Mouse (Mus musculus) intestine, embryonic 15.5 days (tissue): Measurements from ENCODE around the gene Ccl3. TPM values are rescaled to one million over a fixed set of nuclear protein-coding genes. Genes with fewer than 3 reads are reported as not detected.

Experiments used
- ATAC-seq: fragments of 200-750 bp; cut with Nextera tagmentation; 2 replicates; pipeline ENCODE4 v1.8.0; 2017; ENCODE audit warnings: moderate TSS enrichment, moderate library complexity
- H3K27ac ChIP-seq: fragments of 300-500 bp; sonication (generic); 2 replicates; pipeline ENCODE4 v1.5.1; 2015; ENCODE audit warnings: mild to moderate bottlenecking, inconsistent platforms
- H3K27me3 ChIP-seq: fragments of 300-500 bp; sonication (generic); replicated peaks from 2 replicates; pipeline ENCODE4 v1.6.1; 2015; ENCODE audit warnings: inconsistent platforms
- H3K36me3 ChIP-seq: fragments of 300-500 bp; sonication (generic); 2 replicates; pipeline ENCODE4 v1.6.1; 2015; ENCODE audit warnings: inconsistent platforms
- H3K4me1 ChIP-seq: fragments of 300-500 bp; sonication (generic); replicated peaks from 2 replicates; pipeline ENCODE4 v1.6.1; 2015; ENCODE audit warnings: inconsistent platforms
- H3K4me2 ChIP-seq: fragments of 300-500 bp; sonication (generic); replicated peaks from 2 replicates; pipeline ENCODE4 v1.6.1; 2015; ENCODE audit warnings: mild to moderate bottlenecking, inconsistent platforms
- H3K4me3 ChIP-seq: fragments of 300-500 bp; sonication (generic); replicated peaks from 2 replicates; pipeline ENCODE4 v1.5.1; 2015; ENCODE audit warnings: inconsistent platforms
- H3K9ac ChIP-seq: fragments of 300-500 bp; sonication (generic); 2 replicates; pipeline ENCODE4 v1.6.1; 2015; ENCODE audit warnings: inconsistent platforms
- H3K9me3 ChIP-seq: fragments of 300-500 bp; sonication (generic); 2 replicates; pipeline ENCODE4 v1.6.1; 2016; ENCODE audit warnings: inconsistent platforms
- WGBS: fragments of 180-500 bp; shearing (Covaris S2); methylation state at CpG from one replicate; pipeline ENCODE4 v1.1.7; 2015; 5-methylcytosine and 5-hydroxymethylcytosine counted together
- polyA plus RNA-seq: library from polyadenylated mRNA; unstranded; fragments of >200 nt; fragmentation: Nextera tagmentation; extraction: Ambion mirVana; gene quantifications from 2 replicates; pipeline ENCODE4 v1.2.1, GENCODE M21; 2015

Gene Ccl3
- 0.58 and 0.68 TPM in 2 replicates for polyA plus RNA-seq

DNA sequence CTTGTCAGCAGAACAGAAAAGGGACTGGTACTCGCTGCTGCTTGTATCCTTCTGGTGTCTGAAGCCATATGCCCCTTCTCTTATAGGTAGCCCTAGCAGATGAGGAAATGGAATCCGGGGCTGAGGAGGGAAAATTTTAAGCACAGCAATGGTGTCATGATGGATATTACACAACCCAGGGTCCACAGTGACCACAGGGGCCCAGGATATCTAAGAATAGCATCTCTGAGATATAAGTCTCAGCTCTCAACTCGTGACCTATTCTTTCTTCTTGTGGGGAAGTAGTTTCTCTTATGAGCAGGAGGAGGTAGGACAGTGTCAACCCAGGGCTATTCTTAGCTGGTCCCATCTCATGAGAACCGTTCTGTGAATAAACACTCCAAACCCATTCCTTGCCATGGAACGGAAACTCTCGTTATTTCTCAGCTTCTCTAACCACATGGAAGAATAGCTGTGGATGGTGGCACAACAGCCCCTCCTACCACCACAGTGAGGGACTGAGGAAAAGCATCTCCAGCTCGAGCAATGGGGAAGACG, at the start of gene Ccl3:
Ccl3 (minus strand) TSS at position 51 of the 537 bp plus-strand sequence.
- Histone ChIP-seq H3K36me3 (no peaks in the 10 kb centered on the region), H3K27me3 (no peaks in the 10 kb centered on the region), H3K4me3 (no peak within 1 kb of the TSS), H3K27ac (no peak within 1 kb of the TSS), H3K4me2 (no peak within 1 kb of the TSS), H3K9ac (no peak within 1 kb of the TSS), H3K9me3 (no peaks in the 10 kb centered on the region), H3K4me1 (no peaks in the 10 kb centered on the region)
- ATAC-seq: no peak
- WGBS: 77% methylated on average over 8 of the region's 8 CpGs

DNA sequence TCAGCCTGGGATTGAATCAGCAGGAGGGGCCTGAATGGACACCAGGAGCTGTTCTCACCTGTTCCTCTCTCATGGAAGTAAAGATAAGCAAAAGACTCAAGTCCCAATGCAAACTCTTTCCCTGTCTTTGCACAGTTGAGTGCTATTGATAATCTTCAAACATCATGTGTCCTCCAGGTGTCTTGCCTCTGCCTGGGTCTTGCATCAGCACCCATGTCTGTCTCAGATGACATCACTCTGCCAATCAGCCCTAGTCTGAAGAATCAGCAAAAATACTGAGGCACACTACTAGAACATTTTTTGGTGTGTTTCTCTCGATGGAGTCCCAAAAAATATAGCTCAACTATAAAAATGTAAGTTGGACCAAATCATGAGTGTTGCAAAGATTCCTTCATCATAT, 42.9 kb upstream of the Ccl3 start:
- no peaks in the 10 kb centered on the region for H3K4me1 ChIP-seq
- 68% methylated on average over 1 of the region's 1 CpGs for WGBS
- H3K9me3 ChIP-seq: no peaks in the 10 kb centered on the region
- H3K27me3 ChIP-seq: no peaks in the 10 kb centered on the region
- no peaks in the 10 kb centered on the region for H3K36me3 ChIP-seq
- H3K27ac ChIP-seq: no peak overlapping the region
- no peak overlapping the region for H3K4me3 ChIP-seq
- no peak overlapping the region for H3K9ac ChIP-seq
- ATAC-seq: no peak
- H3K4me2 ChIP-seq: no peak overlapping the region

DNA sequence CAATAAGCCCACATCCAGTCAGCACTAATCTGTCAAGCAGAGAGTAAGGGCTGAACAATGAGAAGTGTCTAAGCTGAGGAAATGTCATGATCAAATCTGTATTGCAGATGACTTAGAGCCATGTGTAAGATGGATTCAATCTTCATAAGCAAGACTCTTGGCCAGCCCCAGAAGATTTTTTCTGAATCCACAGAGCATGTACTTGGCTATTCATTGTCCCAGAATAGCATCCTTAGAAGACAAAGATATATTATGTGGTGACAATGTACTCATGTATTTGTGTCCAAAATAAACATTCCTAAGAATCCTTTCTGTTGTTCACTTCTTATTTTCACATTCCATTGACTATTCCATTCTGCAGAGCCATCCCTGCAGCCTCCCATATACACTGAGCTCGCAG, 40.8 kb upstream of the Ccl3 start:
- H3K4me3 ChIP-seq: no peak overlapping the region
- WGBS: 85% methylated on average over 1 of the region's 1 CpGs
- no peaks in the 10 kb centered on the region for H3K36me3 ChIP-seq
- no peak overlapping the region for H3K27ac ChIP-seq
- H3K27me3 ChIP-seq: no peaks in the 10 kb centered on the region
- no peak for ATAC-seq
- no peaks in the 10 kb centered on the region for H3K9me3 ChIP-seq
- H3K4me1 ChIP-seq: no peaks in the 10 kb centered on the region
- H3K4me2 ChIP-seq: no peak overlapping the region
- H3K9ac ChIP-seq: no peak overlapping the region

DNA sequence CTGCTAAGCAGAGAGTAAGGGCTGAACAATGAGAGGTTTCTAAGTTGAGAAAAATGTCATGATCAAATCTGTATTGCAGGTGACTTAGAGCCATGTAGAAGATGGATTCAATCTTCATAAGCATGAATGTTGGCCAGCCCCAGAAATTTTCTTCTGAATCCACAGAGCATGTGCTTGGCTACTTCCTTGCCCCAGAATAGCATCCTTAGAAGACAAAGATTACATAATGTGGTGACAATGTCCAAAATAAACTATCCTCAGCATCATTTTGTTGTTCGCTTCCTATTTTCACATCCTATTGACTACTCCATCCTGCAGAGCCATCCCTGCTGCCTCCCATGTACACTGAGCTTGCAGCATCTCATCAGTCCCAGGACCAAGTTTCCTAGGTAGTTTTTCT, 26.5 kb upstream of the Ccl3 start:
- Histone ChIP-seq H3K4me1 (no peaks in the 10 kb centered on the region), H3K4me2 (no peak overlapping the region), H3K36me3 (no peaks in the 10 kb centered on the region), H3K9me3 (no peaks in the 10 kb centered on the region), H3K4me3 (no peak overlapping the region), H3K9ac (no peak overlapping the region), H3K27ac (no peak overlapping the region), H3K27me3 (no peaks in the 10 kb centered on the region)
- no peak for ATAC-seq
- 95% methylated on average over 1 of the region's 1 CpGs for WGBS

DNA sequence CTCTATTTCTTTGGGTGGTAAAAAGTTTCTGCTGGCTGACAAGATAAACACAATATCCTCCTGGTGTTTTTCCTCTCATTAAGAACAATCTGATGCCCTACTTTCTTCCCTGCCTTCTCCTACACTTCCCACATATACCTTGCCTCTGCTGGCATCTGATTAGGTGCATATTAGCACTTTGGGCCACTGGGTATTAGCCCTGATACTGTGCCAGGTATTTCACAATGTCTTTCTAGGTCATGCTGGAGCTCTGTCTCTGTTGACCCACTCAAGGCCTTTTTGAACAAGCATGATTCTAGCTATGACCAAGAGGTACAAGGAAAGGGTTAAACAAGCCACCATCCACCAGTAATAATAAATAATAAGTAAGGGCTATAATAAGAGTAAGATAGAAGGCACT, 22.6 kb upstream of the Ccl3 start:
- no peak overlapping the region for H3K4me2 ChIP-seq
- no peaks in the 10 kb centered on the region for H3K4me1 ChIP-seq
- H3K9me3 ChIP-seq: no peaks in the 10 kb centered on the region
- H3K36me3 ChIP-seq: no peaks in the 10 kb centered on the region
- no peak overlapping the region for H3K4me3 ChIP-seq
- no peaks in the 10 kb centered on the region for H3K27me3 ChIP-seq
- H3K27ac ChIP-seq: no peak overlapping the region
- ATAC-seq: no peak
- no peak overlapping the region for H3K9ac ChIP-seq

DNA sequence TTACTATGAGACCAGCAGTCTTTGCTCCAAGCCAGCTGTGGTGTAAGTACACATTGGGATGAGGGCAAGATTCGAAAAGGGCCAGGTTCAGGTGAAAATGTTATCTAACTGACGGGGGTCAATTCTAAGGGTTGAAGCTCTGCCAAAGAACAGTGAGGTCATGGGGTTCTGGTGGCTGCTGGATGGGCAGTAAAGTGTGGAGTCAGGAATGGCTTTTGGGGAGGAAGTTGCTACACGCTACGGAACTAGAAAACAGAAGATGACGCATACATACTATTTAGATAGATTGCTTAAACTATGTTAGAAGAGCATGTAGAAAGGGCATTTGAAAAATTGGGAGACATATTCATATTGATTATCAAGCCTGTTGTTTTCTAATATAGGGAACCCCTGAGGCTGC, 14.4 kb upstream of the Ccl3 start:
- WGBS: 62% methylated on average over 5 of the region's 5 CpGs
- Histone ChIP-seq H3K9ac (no peak overlapping the region), H3K9me3 (no peaks in the 10 kb centered on the region), H3K27ac (no peak overlapping the region), H3K4me1 (no peaks in the 10 kb centered on the region), H3K4me3 (no peak overlapping the region), H3K36me3 (no peaks in the 10 kb centered on the region), H3K4me2 (no peak overlapping the region), H3K27me3 (no peaks in the 10 kb centered on the region)
- ATAC-seq: no peak

DNA sequence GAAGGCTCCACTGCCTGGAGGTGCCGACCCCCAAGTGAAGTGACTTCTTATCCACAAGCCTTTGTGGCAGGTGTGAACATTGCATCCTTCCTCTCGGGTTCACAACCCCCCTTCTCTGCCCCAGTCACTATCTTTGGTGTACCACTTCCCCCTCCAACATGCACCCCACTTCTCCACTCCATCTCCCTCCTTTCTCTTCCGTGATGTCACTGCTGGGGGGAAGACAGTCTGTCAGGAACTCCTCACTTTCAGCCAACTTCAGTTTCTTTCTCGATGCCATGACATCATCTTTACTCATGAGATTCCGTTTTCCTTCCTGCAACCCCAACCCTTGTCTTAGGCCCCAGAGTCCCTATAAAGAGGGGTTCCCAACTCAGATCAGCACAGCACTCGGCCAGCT, 13.0 kb upstream of the Ccl3 start, which contains the start of gene Ccl4:
Ccl4 (plus strand) TSS at position 381 of the 400 bp plus-strand sequence.
- Histone ChIP-seq H3K4me1 (no peaks in the 10 kb centered on the region), H3K4me3 (no peak within 1 kb of the TSS), H3K27me3 (no peaks in the 10 kb centered on the region), H3K27ac (no peak within 1 kb of the TSS), H3K9ac (no peak within 1 kb of the TSS), H3K36me3 (no peaks in the 10 kb centered on the region), H3K4me2 (no peak within 1 kb of the TSS), H3K9me3 (no peaks in the 10 kb centered on the region)
- WGBS: 75% methylated on average over 6 of the region's 6 CpGs
- ATAC-seq: no peak

DNA sequence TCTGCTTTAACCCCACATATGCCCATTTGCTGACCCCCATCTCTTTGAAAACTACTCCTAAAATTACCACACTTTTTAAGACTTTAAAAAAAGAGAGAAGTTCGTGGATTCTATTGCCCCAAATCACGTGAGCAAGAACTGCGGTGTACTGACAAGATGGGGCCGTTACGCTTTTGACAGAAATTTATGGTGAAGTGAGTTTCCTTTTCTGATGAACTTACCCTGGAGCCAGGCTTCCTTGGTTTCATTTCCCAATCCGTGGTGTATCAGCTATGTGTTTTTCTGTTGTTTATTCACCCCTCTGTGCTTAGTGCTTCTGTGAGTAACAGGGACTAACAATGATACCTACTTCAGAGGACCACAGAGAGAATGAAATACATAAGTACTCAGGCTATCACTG, 9.6 kb upstream of the Ccl3 start:
- 68% methylated on average over 6 of the region's 6 CpGs for WGBS
- no peaks in the 10 kb centered on the region for H3K36me3 ChIP-seq

DNA sequence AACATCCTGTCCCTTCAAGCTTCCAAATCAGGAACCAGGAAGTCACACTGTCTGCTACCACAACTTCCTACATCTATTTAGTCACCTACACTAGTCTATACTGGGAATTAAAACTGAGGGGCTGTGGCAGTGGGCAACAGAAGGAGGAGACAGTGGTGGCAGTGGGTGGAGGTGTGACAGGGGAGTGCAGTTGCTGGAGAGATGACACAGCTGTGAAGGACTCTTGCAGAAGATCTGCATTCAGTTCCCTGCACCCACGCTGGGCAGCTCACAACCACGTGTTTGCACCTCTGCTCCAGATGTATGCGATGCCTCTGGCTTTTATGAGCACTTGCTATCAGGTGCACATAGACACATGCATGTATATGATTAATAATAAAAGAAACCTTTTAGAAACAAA, 8.4 kb upstream of the Ccl3 start:
- H3K4me2 ChIP-seq: no peak overlapping the region
- no peaks in the 10 kb centered on the region for H3K36me3 ChIP-seq
- H3K4me3 ChIP-seq: no peak overlapping the region
- no peak for ATAC-seq
- no peaks in the 10 kb centered on the region for H3K4me1 ChIP-seq
- H3K9ac ChIP-seq: no peak overlapping the region
- H3K27ac ChIP-seq: no peak overlapping the region
- no peaks in the 10 kb centered on the region for H3K9me3 ChIP-seq
- H3K27me3 ChIP-seq: no peaks in the 10 kb centered on the region
- 75% methylated on average over 3 of the region's 3 CpGs for WGBS

More for the DNA sequence above, 9.6 kb upstream of the Ccl3 start:
- H3K4me3 ChIP-seq: no peak overlapping the region
- no peaks in the 10 kb centered on the region for H3K9me3 ChIP-seq
- H3K9ac ChIP-seq: no peak overlapping the region
- H3K4me1 ChIP-seq: no peaks in the 10 kb centered on the region
- H3K27me3 ChIP-seq: no peaks in the 10 kb centered on the region
- H3K27ac ChIP-seq: no peak overlapping the region
- H3K4me2 ChIP-seq: no peak overlapping the region
- no peak for ATAC-seq

DNA sequence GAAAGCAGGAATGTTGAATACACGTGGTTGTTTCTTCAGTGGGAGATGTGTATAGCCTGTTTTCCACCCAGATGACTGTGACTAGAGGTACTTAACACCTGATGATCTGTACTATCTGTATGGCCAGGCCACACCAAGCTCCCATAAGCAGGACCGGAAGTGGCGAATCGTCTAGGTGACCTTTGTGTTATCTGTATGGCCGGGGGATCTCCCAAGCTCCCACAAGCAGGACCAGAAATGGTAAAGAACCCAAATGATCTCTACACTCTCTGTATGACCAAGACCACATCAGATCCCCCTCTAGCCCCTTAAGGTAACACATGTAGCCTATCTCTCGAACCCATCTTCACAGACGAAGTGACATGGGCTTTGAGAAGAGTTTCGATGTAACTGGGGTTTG, 5.5 kb upstream of the Ccl3 start:
- no peak for ATAC-seq

DNA sequence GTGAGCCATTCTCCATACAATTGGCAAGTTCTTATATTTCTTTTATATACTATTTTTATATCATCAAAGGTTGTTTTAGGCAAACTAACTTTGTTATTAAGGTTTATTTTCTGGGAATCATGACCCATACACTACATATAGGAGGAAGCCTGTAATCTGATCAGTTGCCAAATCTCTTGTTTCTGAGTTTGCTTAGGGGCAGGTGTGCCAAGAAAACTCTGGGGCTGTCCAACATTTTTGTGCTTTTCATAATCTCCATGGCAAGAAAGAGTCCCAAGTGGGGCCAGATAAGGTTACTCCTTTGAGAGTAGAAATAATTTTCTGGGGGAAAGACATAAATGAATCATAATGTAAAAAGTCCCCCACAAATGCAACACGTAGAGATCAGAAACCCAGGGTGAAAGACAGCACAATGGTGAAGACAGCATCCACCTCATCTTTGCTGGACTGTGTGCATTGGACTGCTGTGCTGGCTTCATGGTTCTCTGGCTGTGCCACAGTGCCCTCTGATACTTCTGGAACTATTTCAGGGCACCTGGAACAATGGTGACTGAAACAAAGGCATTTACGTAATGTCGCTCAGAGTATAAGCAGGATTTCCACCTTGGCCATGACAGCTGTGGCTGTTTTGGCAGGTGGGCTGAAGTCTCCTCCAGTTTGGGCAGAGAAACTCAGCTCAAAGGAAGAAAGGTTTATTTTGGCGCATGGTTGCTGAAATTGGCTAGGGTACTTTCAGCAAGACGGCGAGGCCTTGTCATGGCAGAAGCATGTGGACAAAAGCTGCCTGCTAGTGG, 2.6 kb downstream of the Ccl3 start:
- Histone ChIP-seq H3K4me1 (no peaks in the 10 kb centered on the region), H3K27me3 (no peaks in the 10 kb centered on the region), H3K4me3 (no peak overlapping the region), H3K9ac (no peak overlapping the region), H3K4me2 (no peak overlapping the region), H3K36me3 (no peaks in the 10 kb centered on the region), H3K27ac (no peak overlapping the region), H3K9me3 (no peaks in the 10 kb centered on the region)
- 93% methylated on average over 6 of the region's 6 CpGs for WGBS
- ATAC-seq: no peak

More for the DNA sequence above, 5.5 kb upstream of the Ccl3 start:
- Histone ChIP-seq H3K9me3 (no peaks in the 10 kb centered on the region), H3K4me2 (no peak overlapping the region), H3K27ac (no peak overlapping the region), H3K9ac (no peak overlapping the region), H3K27me3 (no peaks in the 10 kb centered on the region), H3K36me3 (no peaks in the 10 kb centered on the region), H3K4me3 (no peak overlapping the region), H3K4me1 (no peaks in the 10 kb centered on the region)
- WGBS: 92% methylated on average over 8 of the region's 8 CpGs

DNA sequence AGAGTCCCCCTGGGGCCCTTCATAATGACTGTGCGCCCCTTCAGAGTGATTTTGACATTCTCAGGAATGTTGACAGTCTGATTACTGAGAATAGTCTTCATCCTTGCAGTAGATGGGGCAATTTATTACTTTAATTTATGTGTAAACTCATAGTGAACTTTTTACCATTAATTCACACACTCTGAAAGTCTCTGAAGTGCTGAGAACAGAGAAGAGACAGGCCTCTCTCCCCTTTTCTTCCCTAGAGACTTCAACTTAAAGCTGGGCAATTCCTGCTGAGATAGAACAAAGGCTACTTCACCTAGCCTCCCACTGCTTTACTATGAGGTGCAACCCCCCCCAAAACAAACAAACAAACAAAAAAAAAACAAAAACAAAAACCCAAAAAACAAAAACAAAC, 3.6 kb downstream of the Ccl3 start, which contains the start of gene Rpl9-ps1:
Rpl9-ps1 (minus strand) TSS at position 101 of the 400 bp plus-strand sequence.
- Histone ChIP-seq H3K27me3 (no peaks in the 10 kb centered on the region), H3K36me3 (no peaks in the 10 kb centered on the region), H3K4me1 (no peaks in the 10 kb centered on the region), H3K9ac (no peak within 1 kb of the TSS), H3K4me3 (no peak within 1 kb of the TSS), H3K4me2 (no peak within 1 kb of the TSS), H3K27ac (no peak within 1 kb of the TSS), H3K9me3 (no peaks in the 10 kb centered on the region)
- no peak for ATAC-seq
- 75% methylated on average over 1 of the region's 1 CpGs for WGBS

DNA sequence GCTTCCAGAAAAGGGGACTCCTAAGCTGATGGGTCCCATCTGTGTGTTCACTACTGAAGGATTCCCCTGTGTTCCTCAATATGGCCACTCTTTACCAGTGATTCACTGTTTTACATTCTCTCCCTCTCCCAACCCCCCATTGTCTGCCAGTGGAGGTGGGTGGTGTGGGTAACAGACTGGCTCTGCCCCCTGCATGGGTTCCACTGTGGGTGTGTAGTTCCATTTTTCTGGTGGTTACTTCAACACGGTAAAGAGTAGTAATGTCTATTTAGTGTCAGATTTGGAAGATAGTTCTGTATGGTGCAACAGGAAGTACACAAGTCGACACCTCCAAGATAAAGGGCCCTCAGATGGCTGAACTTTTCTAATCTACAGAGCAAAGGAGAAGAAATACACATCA, 7.9 kb downstream of the Ccl3 start:
- no peak for ATAC-seq
- no peak overlapping the region for H3K9ac ChIP-seq

More for the DNA sequence above, 7.9 kb downstream of the Ccl3 start:
- Histone ChIP-seq H3K4me3 (no peak overlapping the region), H3K4me2 (no peak overlapping the region), H3K36me3 (no peaks in the 10 kb centered on the region), H3K9me3 (no peaks in the 10 kb centered on the region), H3K4me1 (no peaks in the 10 kb centered on the region), H3K27ac (no peak overlapping the region), H3K27me3 (no peaks in the 10 kb centered on the region)
- 64% methylated on average over 2 of the region's 2 CpGs for WGBS
